Mouse (Mus musculus) bone marrow, adult 2 months (tissue): ENCODE results near the gene Thbs1. TPM values are rescaled to one million over a fixed set of nuclear protein-coding genes. Genes with fewer than 3 reads are reported as not detected.

Experiments used
- H3K27ac ChIP-seq: fragments of 200-500 bp; 2 replicates; pipeline ENCODE4 v1.5.1; 2012; ENCODE audit warnings: low read depth, mild to moderate bottlenecking, control low read depth, inconsistent platforms, low read length; ENCODE audit not compliant: control insufficient read depth, poor library complexity, insufficient read depth
- H3K4me1 ChIP-seq: fragments of 200-500 bp; 2 replicates; pipeline ENCODE4 v1.6.1; 2011; ENCODE audit warnings: low read length; ENCODE audit not compliant: control insufficient read depth, insufficient read depth
- H3K4me3 ChIP-seq: fragments of 200-500 bp; replicated peaks from 2 replicates; pipeline ENCODE3; 2011; ENCODE audit warnings: mild to moderate bottlenecking, low read depth, low read length, control low read depth; ENCODE audit not compliant: control insufficient read depth
- CTCF ChIP-seq: fragments of 200-500 bp; IDR thresholded peaks from 2 replicates; pipeline ENCODE4 v1.5.1; 2011; ENCODE audit warnings: low read length, control low read depth; ENCODE audit not compliant: control insufficient read depth, insufficient read depth
- POLR2A ChIP-seq: fragments of 200-500 bp; IDR thresholded peaks from 2 replicates; pipeline ENCODE4 v1.6.1; 2011; ENCODE audit warnings: low read depth, mild to moderate bottlenecking, control low read depth, low read length, borderline replicate concordance; ENCODE audit not compliant: control insufficient read depth
- WGBS: fragments of 180-500 bp; shearing (Covaris S2); methylation state at CpG from one replicate; pipeline ENCODE4 v1.1.7; 2018; 5-methylcytosine and 5-hydroxymethylcytosine counted together
- polyA plus RNA-seq: library from polyadenylated mRNA; stranded (reverse); fragments of >200 nt; gene quantifications from 2 replicates; pipeline ENCODE4 v1.2.4, GENCODE M21; 2011; ENCODE audit warnings: low replicate concordance; ENCODE audit not compliant: missing spikeins, insufficient read depth, insufficient read length

The Thbs1 gene
- polyA plus RNA-seq, 1 experiment = 66.1 TPM

GRCm38 (mm10) chr2:118111116-118111487 is 574 bp upstream of the Thbs1 start:
- no peak for TF ChIP-seq POLR2A
- peak; percentile 35; the same call in 1 of the 2 replicates for TF ChIP-seq CTCF
- H3K4me1 ChIP-seq = peaks cover 1% of the 10 kb centered on the region; the same call in 1 of the 2 replicates
- WGBS = 2% methylated on average over 16 of the region's 16 CpGs
- peak overlapping the region; percentile 50 for H3K4me3 ChIP-seq
- H3K27ac ChIP-seq = peak overlapping the region; percentile 32

GRCm38 (mm10) chr2:118112438-118112837 is 762 bp downstream of the Thbs1 start:
- Histone ChIP-seq H3K4me3 (peak overlapping the region; percentile 40), H3K4me1 (peaks cover 1% of the 10 kb centered on the region; the same call in 1 of the 2 replicates)
- WGBS = 53% methylated on average over 5 of the region's 5 CpGs

GRCm38 (mm10) chr2:118112846-118113479 is 1.3 kb downstream of the Thbs1 start:
- Histone ChIP-seq H3K4me1 (peaks cover 1% of the 10 kb centered on the region; the same call in 1 of the 2 replicates), H3K4me3 (peak overlapping the region; percentile 41), H3K27ac (peak overlapping the region; percentile 7; the same call in 1 of the 2 replicates)
- 76% methylated on average over 21 of the region's 21 CpGs for WGBS
- no peak for TF ChIP-seq POLR2A
- no peak for TF ChIP-seq CTCF

More at GRCm38 (mm10) chr2:118112438-118112837, 762 bp downstream of the Thbs1 start:
- no peak overlapping the region for H3K27ac ChIP-seq
- no peak for TF ChIP-seq CTCF
- TF ChIP-seq POLR2A = no peak

DNA sequence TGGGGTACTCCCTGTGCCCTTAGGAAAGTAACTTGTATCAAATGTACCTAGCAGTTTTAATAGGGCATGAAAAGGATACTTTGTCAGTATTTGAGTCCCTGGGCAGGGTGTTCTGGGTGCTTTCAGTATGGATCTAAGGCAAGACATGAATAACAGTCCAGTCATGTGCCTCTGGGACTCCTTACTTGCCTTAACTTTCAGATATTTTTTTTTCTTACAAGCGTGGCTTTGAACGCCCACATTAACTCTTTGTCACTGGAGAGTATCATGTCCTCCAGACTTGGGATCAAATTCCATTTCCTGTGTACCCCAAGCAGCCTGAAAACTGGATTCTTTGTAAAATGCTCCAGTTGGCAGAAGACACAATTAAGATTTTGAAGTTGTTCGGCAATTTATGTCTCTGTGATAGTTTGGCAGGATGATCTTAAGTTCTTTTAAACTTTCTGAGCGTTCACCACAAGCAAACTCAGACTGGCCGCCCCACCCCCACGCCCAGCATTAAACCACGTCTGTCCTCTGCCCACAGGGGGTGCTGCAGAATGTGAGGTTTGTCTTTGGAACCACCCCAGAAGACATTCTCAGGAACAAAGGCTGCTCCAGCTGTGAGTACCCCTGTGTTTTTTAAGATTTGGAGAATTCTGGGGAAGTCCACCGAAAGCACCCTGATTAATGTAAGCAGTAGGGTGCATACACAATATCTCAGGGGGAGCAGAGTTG is 2.3 kb downstream of the Thbs1 start:
- TF ChIP-seq CTCF (no peak), POLR2A (no peak)
- H3K27ac ChIP-seq = no peak overlapping the region
- WGBS = 56% methylated on average over 8 of the region's 8 CpGs
- H3K4me1 ChIP-seq = peaks cover 1% of the 10 kb centered on the region; the same call in 1 of the 2 replicates
- H3K4me3 ChIP-seq = no peak overlapping the region

- TF ChIP-seq CTCF (no peak), POLR2A (no peak)
- H3K4me3 ChIP-seq = no peak overlapping the region
- WGBS = 88% methylated on average over 10 of the region's 10 CpGs
- H3K4me1 ChIP-seq = peaks cover 1% of the 10 kb centered on the region; the same call in 1 of the 2 replicates
- no peak overlapping the region for H3K27ac ChIP-seq
Measured at GRCm38 (mm10) chr2:118114671-118115070, 3.0 kb downstream of the Thbs1 start.

- Histone ChIP-seq H3K4me3 (no peak overlapping the region), H3K27ac (no peak overlapping the region), H3K4me1 (no peaks in the 10 kb centered on the region; the same call in 1 of the 2 replicates)
- 70% methylated on average over 7 of the region's 7 CpGs for WGBS
- no peak for TF ChIP-seq POLR2A
- TF ChIP-seq CTCF = no peak
Measured at GRCm38 (mm10) chr2:118115647-118116046, 4.0 kb downstream of the Thbs1 start.

- no peaks in the 10 kb centered on the region for H3K4me1 ChIP-seq
- TF ChIP-seq CTCF = no peak
- TF ChIP-seq POLR2A = no peak
- H3K27ac ChIP-seq = no peak overlapping the region
- WGBS = 69% methylated on average over 2 of the region's 2 CpGs
- no peak overlapping the region for H3K4me3 ChIP-seq
Measured at GRCm38 (mm10) chr2:118116180-118116579, 4.5 kb downstream of the Thbs1 start.

GRCm38 (mm10) chr2:118116754-118117290 is 5.1 kb downstream of the Thbs1 start:
- H3K27ac ChIP-seq = no peak overlapping the region
- no peaks in the 10 kb centered on the region for H3K4me1 ChIP-seq
- 80% methylated on average over 3 of the region's 3 CpGs for WGBS
- H3K4me3 ChIP-seq = no peak overlapping the region
- TF ChIP-seq CTCF (no peak), POLR2A (no peak)
